Mouse (Mus musculus) kidney, adult 2 months (tissue): ENCODE data around the gene Copg2.

Source experiments
- CTCF ChIP-seq: fragments of 200-500 bp; conservative IDR thresholded peaks from 2 replicates; pipeline ENCODE4 v1.5.1; 2011; ENCODE audit warnings: low read depth, mild to moderate bottlenecking, control low read depth, low read length, moderate library complexity, mixed read lengths; ENCODE audit not compliant: insufficient read depth, insufficient read length
- POLR2A ChIP-seq: fragments of 200-500 bp; IDR thresholded peaks from one replicate; pipeline ENCODE4 v1.6.1; 2011; ENCODE audit warnings: low read depth, low read length, control low read depth

DNA sequence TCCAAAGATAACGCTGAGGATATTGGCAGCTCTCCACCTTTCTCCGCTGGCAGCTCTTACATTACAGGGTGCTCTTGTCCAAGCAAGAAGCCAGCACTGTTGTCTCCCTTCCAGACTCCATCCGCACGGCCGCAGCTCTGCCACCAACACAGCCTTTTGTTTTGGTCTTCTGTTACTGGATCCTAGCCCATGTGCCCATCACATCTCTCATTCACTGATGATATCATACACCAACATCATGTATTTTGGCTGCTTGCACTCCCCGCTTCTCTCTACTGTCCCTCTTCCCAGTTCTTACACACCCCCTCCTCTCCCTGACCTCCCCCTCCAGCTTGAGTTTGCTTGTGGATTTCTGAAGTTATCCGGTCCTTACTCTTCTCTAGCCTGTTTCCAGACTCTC lies 179.8 kb downstream of the Copg2 start:
- no peak for TF ChIP-seq POLR2A
- TF ChIP-seq CTCF: no peak
